Mouse (Mus musculus) CH12.LX (cell line): ENCODE measurements around the gene Snx19. TPM values are rescaled to one million over a fixed set of nuclear protein-coding genes. Genes with fewer than 3 reads are reported as not detected.

Experiments
- DNase-seq: peaks from one replicate; pipeline ENCODE4 v3.0.0-alpha.2; 2013; ENCODE audit errors: extremely low read depth
- H3K27ac ChIP-seq: 2 replicates; pipeline ENCODE4 v1.5.1; 2012; ENCODE audit warnings: low read depth, mild to moderate bottlenecking, control low read depth, moderate library complexity; ENCODE audit not compliant: insufficient read depth
- H3K27me3 ChIP-seq: replicated peaks from 2 replicates; pipeline ENCODE3; 2012; ENCODE audit warnings: inconsistent platforms
- H3K36me3 ChIP-seq, 2 experiments: replicated peaks in 1 of 2; 2 replicates each; pipeline versions ENCODE3 to v1.6.1; 2012; ENCODE audit warnings: inconsistent platforms in 1 of 2, low read length in 1 of 2, mild to moderate bottlenecking in 1 of 2, mixed read lengths in 1 of 2, moderate library complexity in 1 of 2; ENCODE audit not compliant: control insufficient read depth in 1 of 2, insufficient read depth in 1 of 2
- H3K4me1 ChIP-seq, 2 experiments: 2 replicates each; pipeline ENCODE4 v1.6.1; 2012; ENCODE audit warnings: inconsistent platforms in 1 of 2, moderate library complexity in 1 of 2; ENCODE audit not compliant: insufficient read depth in 2 of 2, control insufficient read depth in 1 of 2
- H3K4me2 ChIP-seq: 2 replicates; pipeline ENCODE4 v1.6.1; 2012; ENCODE audit warnings: low read depth, mild to moderate bottlenecking, control low read depth; ENCODE audit not compliant: poor library complexity, insufficient read depth, severe bottlenecking
- H3K4me3 ChIP-seq, 3 experiments: fragments of 150-350 bp in 1 of 3; sonication (generic) in 1 of 3; replicated peaks in 1 of 3; 2 replicates each; pipeline versions ENCODE3 to v1.5.1; 2011 to 2012; ENCODE audit warnings: low read depth in 2 of 3, low read length in 2 of 3, mild to moderate bottlenecking in 2 of 3, moderate library complexity in 2 of 3, control low read depth in 1 of 3, improper control_type of control experiment in 1 of 3, inconsistent platforms in 1 of 3, mixed read lengths in 1 of 3; ENCODE audit not compliant: poor library complexity in 1 of 3
- H3K79me2 ChIP-seq: replicated peaks from 2 replicates; pipeline ENCODE4 v1.6.1; 2012; ENCODE audit warnings: mild to moderate bottlenecking, moderate library complexity; ENCODE audit not compliant: control insufficient read depth, poor library complexity, insufficient read depth, severe bottlenecking; ENCODE audit errors: extremely low read depth
- H3K9ac ChIP-seq: 2 replicates; pipeline ENCODE4 v1.6.1; 2012; ENCODE audit warnings: low read depth, mild to moderate bottlenecking, control low read depth, moderate library complexity; ENCODE audit not compliant: insufficient read depth
- H3K9me3 ChIP-seq: replicated peaks from 2 replicates; pipeline ENCODE3; 2012; ENCODE audit warnings: low read length, inconsistent platforms, mixed read lengths
- BHLHE40 ChIP-seq: IDR thresholded peaks from 2 replicates; pipeline ENCODE4 v1.6.1; 2011; ENCODE audit warnings: mild to moderate bottlenecking, low read depth, low read length, improper control_type of control experiment
- CHD1 ChIP-seq: IDR thresholded peaks from 2 replicates; pipeline ENCODE4 v1.6.1; 2012; ENCODE audit warnings: low read depth, low read length, improper control_type of control experiment, inconsistent platforms
- E2F4 ChIP-seq: IDR thresholded peaks from 2 replicates; pipeline ENCODE4 v1.6.1; 2011; ENCODE audit warnings: low read depth, low read length, improper control_type of control experiment; ENCODE audit not compliant: insufficient replicate concordance
- ELF1 ChIP-seq: IDR thresholded peaks from 2 replicates; pipeline ENCODE4 v1.6.1; 2014; ENCODE audit warnings: low read depth, mild to moderate bottlenecking, inconsistent platforms, low read length, improper control_type of control experiment
- EP300 ChIP-seq: IDR thresholded peaks from 2 replicates; pipeline ENCODE4 v1.6.1; 2011; ENCODE audit warnings: low read length, improper control_type of control experiment
- GABPA ChIP-seq: IDR thresholded peaks from 2 replicates; pipeline ENCODE4 v1.6.1; 2012; ENCODE audit warnings: low read depth, low read length, improper control_type of control experiment, inconsistent platforms; ENCODE audit not compliant: insufficient replicate concordance
- HCFC1 ChIP-seq: IDR thresholded peaks from 2 replicates; pipeline ENCODE4 v1.6.1; 2012; ENCODE audit warnings: low read depth, mild to moderate bottlenecking, inconsistent platforms, low read length, improper control_type of control experiment
- IRF4 ChIP-seq: IDR thresholded peaks from 2 replicates; pipeline ENCODE4 v1.6.1; 2014; ENCODE audit warnings: low read depth, mild to moderate bottlenecking, inconsistent platforms, low read length, improper control_type of control experiment
- JUN ChIP-seq: IDR thresholded peaks from 2 replicates; pipeline ENCODE4 v1.6.1; 2011; ENCODE audit warnings: low read depth, mild to moderate bottlenecking, low read length, improper control_type of control experiment, moderate library complexity; ENCODE audit not compliant: insufficient read depth
- JUND ChIP-seq: conservative IDR thresholded peaks from 2 replicates; pipeline ENCODE4 v1.6.1; 2011; ENCODE audit warnings: low read depth, low read length, improper control_type of control experiment
- KAT2A ChIP-seq: IDR thresholded peaks from 2 replicates; pipeline ENCODE4 v1.6.1; 2012; ENCODE audit warnings: low read length, improper control_type of control experiment, inconsistent platforms; ENCODE audit not compliant: insufficient replicate concordance
- MAFK ChIP-seq: IDR thresholded peaks from 2 replicates; pipeline ENCODE4 v1.6.1; 2011; ENCODE audit warnings: low read length, improper control_type of control experiment; ENCODE audit not compliant: insufficient replicate concordance
- MAX ChIP-seq: IDR thresholded peaks from 2 replicates; pipeline ENCODE4 v1.6.1; 2011; ENCODE audit warnings: low read length, improper control_type of control experiment
- MAZ ChIP-seq: IDR thresholded peaks from 2 replicates; pipeline ENCODE4 v1.6.1; 2012; ENCODE audit warnings: low read depth, mild to moderate bottlenecking, inconsistent platforms, low read length, improper control_type of control experiment, moderate library complexity
- MXI1 ChIP-seq: IDR thresholded peaks from 2 replicates; pipeline ENCODE4 v1.6.1; 2011; ENCODE audit warnings: mild to moderate bottlenecking, low read depth, low read length, improper control_type of control experiment
- MYC ChIP-seq: IDR thresholded peaks from 2 replicates; pipeline ENCODE4 v1.6.1; 2011; ENCODE audit warnings: low read depth, mild to moderate bottlenecking, improper control_type of control experiment, low read length
- NELFE ChIP-seq: IDR thresholded peaks from 2 replicates; pipeline ENCODE4 v1.6.1; 2011; ENCODE audit warnings: low read depth, low read length, improper control_type of control experiment
- NRF1 ChIP-seq: IDR thresholded peaks from 2 replicates; pipeline ENCODE4 v1.6.1; 2014; ENCODE audit warnings: low read depth, mild to moderate bottlenecking, inconsistent platforms, low read length, improper control_type of control experiment, moderate library complexity
- POLR2AphosphoS2 ChIP-seq: IDR thresholded peaks from 2 replicates; pipeline ENCODE4 v1.6.1; 2011; ENCODE audit warnings: low read depth, low read length, improper control_type of control experiment
- RCOR1 ChIP-seq: conservative IDR thresholded peaks from 2 replicates; pipeline ENCODE4 v1.6.1; 2012; ENCODE audit warnings: low read depth, mild to moderate bottlenecking, inconsistent platforms, low read length, improper control_type of control experiment
- SIN3A ChIP-seq: IDR thresholded peaks from 2 replicates; pipeline ENCODE4 v1.6.1; 2012; ENCODE audit warnings: low read length, improper control_type of control experiment, inconsistent platforms
- TCF12 ChIP-seq: IDR thresholded peaks from 2 replicates; pipeline ENCODE4 v1.6.1; 2014; ENCODE audit warnings: low read depth, mild to moderate bottlenecking, inconsistent platforms, low read length, improper control_type of control experiment
- USF1 ChIP-seq: IDR thresholded peaks from 2 replicates; pipeline ENCODE4 v1.6.1; 2014; ENCODE audit warnings: low read depth, mild to moderate bottlenecking, inconsistent platforms, low read length, improper control_type of control experiment
- USF2 ChIP-seq: conservative IDR thresholded peaks from 2 replicates; pipeline ENCODE4 v1.6.1; 2011; ENCODE audit warnings: low read depth, low read length, improper control_type of control experiment
- ZMIZ1 ChIP-seq: IDR thresholded peaks from 2 replicates; pipeline ENCODE4 v1.6.1; 2012; ENCODE audit warnings: low read depth, mild to moderate bottlenecking, inconsistent platforms, low read length, improper control_type of control experiment
- ZNF384 ChIP-seq: IDR thresholded peaks from 2 replicates; pipeline ENCODE4 v1.6.1; 2012; ENCODE audit warnings: low read depth, low read length, improper control_type of control experiment, inconsistent platforms
- dilution Hi-C: fragments of 300-500 bp; cut with MboI; formaldehyde crosslinking; loops from 2 replicates; pipeline ENCODE4 v1.14.3; 2020; ENCODE audit warnings: low sequenced_read_pairs; ENCODE audit not compliant: extremely low pct_unique_long_range_greater_than_20kb, extremely low pct_ligation_motif_present
- in situ Hi-C: fragments of 300-500 bp; cut with MboI; formaldehyde crosslinking; loops from 3 replicates; pipeline ENCODE4 v1.14.3; 2019; ENCODE audit warnings: low sequenced_read_pairs, low pct_ligation_motif_present, low pct_unique_long_range_greater_than_20kb, mixed read lengths
- polyA plus RNA-seq: library from polyadenylated mRNA; unstranded; fragments of >175 nt; gene quantifications from 2 replicates; pipeline ENCODE4 v1.2.1, GENCODE M21; 2012; ENCODE audit warnings: low read depth; ENCODE audit not compliant: insufficient read length
- total RNA-seq, 2 experiments: library from RNA; depleted of rRNA; stranded (reverse); fragments of 300-350 nt in 1 of 2; fragments of >200 nt in 1 of 2; gene quantifications; 2 replicates each; pipeline ENCODE4 v1.2.3; 2012 to 2014

Snx19 gene
- total and polyA plus RNA-seq, 3 experiments = 9.5 to 19.3 (median 12.1) TPM

DNA sequence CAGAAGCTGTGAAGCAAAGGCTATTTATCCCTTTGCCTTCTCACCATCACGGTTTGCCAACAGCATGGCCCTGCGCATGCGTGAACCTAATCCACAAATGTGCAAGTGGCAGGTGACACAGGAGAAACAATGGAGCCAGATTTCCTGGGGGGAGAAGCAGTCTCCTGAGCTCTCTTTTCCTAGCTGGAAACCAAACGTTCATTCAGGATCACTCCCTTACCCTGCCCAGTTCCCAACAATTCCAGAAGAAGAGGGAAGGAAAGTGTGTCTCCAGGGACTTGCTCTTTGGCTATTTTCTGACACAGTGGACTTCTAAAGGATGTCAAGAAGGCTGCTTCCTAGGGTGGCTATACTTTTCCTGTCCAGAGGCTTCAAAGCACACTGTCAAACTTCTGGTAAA lies 37.8 kb downstream of the Snx19 start:
- no peaks in the 10 kb centered on the region for H3K79me2 ChIP-seq
- dilution Hi-C loops (no loop called here), in situ Hi-C loops (no loop called here)
- H3K4me3 ChIP-seq = no peak overlapping the region
- H3K27ac ChIP-seq = no peak overlapping the region
- no peaks in the 10 kb centered on the region for H3K9me3 ChIP-seq
- no peak for TF ChIP-seq ELF1
- TF ChIP-seq EP300 = no peak
- TF ChIP-seq CHD1 = no peak
- no peak for TF ChIP-seq NRF1
- no peak for TF ChIP-seq E2F4
- no peak for DNase-seq
- H3K4me2 ChIP-seq = no peak overlapping the region
- H3K36me3 ChIP-seq = peaks cover 55 to 92% of the 10 kb centered on the region in 2 experiments
- no peaks in the 10 kb centered on the region for H3K4me1 ChIP-seq
- H3K27me3 ChIP-seq = no peaks in the 10 kb centered on the region
- H3K9ac ChIP-seq = no peak overlapping the region

DNA sequence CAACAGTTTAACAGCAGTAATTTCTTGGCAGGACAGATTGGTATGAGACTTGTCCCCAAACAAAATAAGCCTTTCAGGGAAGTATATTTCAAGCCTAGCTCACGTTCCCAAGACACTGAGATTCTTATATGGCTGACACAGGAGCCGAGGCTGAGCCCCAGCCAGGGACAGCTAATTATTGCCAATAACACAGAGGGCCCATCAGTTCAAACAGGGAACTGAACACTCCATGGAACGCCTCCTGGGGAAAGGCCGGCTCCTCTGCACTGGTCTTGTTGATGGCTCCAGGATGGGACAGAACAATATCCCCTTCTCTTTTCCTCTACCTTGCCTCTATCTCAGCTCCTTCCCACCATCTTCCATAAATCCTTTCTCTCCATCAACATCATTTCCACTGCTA lies 53.1 kb downstream of the Snx19 start:
- no peak for TF ChIP-seq POLR2AphosphoS2
- Histone ChIP-seq H3K27ac (no peak overlapping the region), H3K4me2 (no peak overlapping the region), H3K9ac (no peak overlapping the region), H3K9me3 (no peaks in the 10 kb centered on the region), H3K4me3 (no peak overlapping the region), H3K79me2 (no peaks in the 10 kb centered on the region), H3K36me3 (no peaks in the 10 kb centered on the region), H3K27me3 (no peaks in the 10 kb centered on the region), H3K4me1 (peaks cover 6 to 9% of the 10 kb centered on the region in 2 experiments)
- DNase-seq = no peak
- dilution Hi-C loops = no loop called here
- in situ Hi-C loops = loop anchor here (5.0 to 10.0 kb wide), 2 partner anchors 435 to 607 kb away; no protein-coding TSS in a partner anchor

DNA sequence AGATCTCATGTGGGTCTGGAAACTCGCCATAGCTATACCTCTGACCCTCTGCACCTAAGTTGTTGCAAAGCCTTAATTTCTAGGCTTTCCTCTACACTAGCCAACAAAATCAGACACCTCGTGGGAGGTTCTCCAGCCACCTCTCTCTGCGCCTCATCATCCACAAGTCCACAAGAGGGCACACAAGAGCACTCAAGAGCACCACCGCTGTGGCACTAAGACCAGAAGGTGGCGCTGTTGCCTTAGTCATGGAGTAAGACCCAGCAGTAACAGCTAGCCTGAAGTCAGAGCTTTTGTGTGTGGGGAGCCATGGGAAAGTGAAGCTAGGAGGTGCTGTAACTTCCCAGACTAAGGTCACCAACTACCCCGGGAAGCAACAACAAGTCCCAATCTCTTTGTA lies 53.6 kb downstream of the Snx19 start:
- Histone ChIP-seq H3K79me2 (no peaks in the 10 kb centered on the region), H3K27me3 (no peaks in the 10 kb centered on the region), H3K4me3 (no peak overlapping the region), H3K4me1 (peaks cover 6 to 9% of the 10 kb centered on the region in 2 experiments), H3K4me2 (0 out of 2 replicates have a peak overlapping the region, but pooled peaks have one; percentile 7), H3K36me3 (no peaks in the 10 kb centered on the region), H3K9ac (no peak overlapping the region), H3K27ac (no peak overlapping the region), H3K9me3 (no peaks in the 10 kb centered on the region)
- in situ Hi-C loops (loop anchor here (5.0 to 10.0 kb wide), 2 partner anchors 434 to 607 kb away; no protein-coding TSS in a partner anchor), dilution Hi-C loops (no loop called here)
- peak; percentile 97 for DNase-seq
- TF ChIP-seq ZMIZ1 (no peak), HCFC1 (no peak), USF1 (no peak), E2F4 (no peak), MYC (0 out of 2 replicates have a peak, but pooled peaks have one; percentile 29), ZNF384 (no peak), KAT2A (no peak), NELFE (peak; percentile 81; the same call in 1 of the 2 replicates), USF2 (no peak), MAFK (no peak), SIN3A (no peak), MAZ (no peak), ELF1 (no peak), MXI1 (no peak), IRF4 (no peak), MAX (no peak), RCOR1 (no peak), POLR2AphosphoS2 (no peak), GABPA (no peak), EP300 (no peak), JUND (no peak), BHLHE40 (no peak), JUN (no peak), TCF12 (no peak)
